Mouse (Mus musculus) lung, embryonic 15.5 days (tissue): ENCODE data around the gene Timd2. TPM values are rescaled to one million over a fixed set of nuclear protein-coding genes. Genes with fewer than 3 reads are reported as not detected.
"Not testable (repeated sequence)": the region's sequence is repeated elsewhere in the genome, so short reads cannot be mapped to it uniquely, and the experiment has no call there.

ENCODE experiments used
- ATAC-seq: fragments of 200-750 bp; cut with Nextera tagmentation; 2 replicates; pipeline ENCODE4 v1.8.0; 2017; ENCODE audit warnings: moderate number of reproducible peaks, borderline replicate concordance; ENCODE audit not compliant: low FRiP score, low TSS enrichment; ENCODE audit errors: extremely low read depth
- H3K27ac ChIP-seq: fragments of 300-500 bp; sonication (generic); 2 replicates; pipeline ENCODE4 v1.5.1; 2015; ENCODE audit warnings: moderate library complexity, mild to moderate bottlenecking, inconsistent platforms
- H3K27me3 ChIP-seq: fragments of 300-500 bp; sonication (generic); 2 replicates; pipeline ENCODE4 v1.6.1; 2015; ENCODE audit warnings: inconsistent platforms
- H3K36me3 ChIP-seq: fragments of 300-500 bp; sonication (generic); 2 replicates; pipeline ENCODE4 v1.6.1; 2015; ENCODE audit warnings: inconsistent platforms
- H3K4me1 ChIP-seq: fragments of 300-500 bp; sonication (generic); 2 replicates; pipeline ENCODE4 v1.6.1; 2015; ENCODE audit warnings: inconsistent platforms
- H3K4me2 ChIP-seq: fragments of 300-500 bp; sonication (generic); 2 replicates; pipeline ENCODE4 v1.6.1; 2015; ENCODE audit warnings: inconsistent platforms, mild to moderate bottlenecking, moderate library complexity
- H3K4me3 ChIP-seq: fragments of 300-500 bp; sonication (generic); 2 replicates; pipeline ENCODE4 v1.5.1; 2015; ENCODE audit warnings: mild to moderate bottlenecking, inconsistent platforms
- H3K9ac ChIP-seq: fragments of 300-500 bp; sonication (generic); 2 replicates; pipeline ENCODE4 v1.6.1; 2015; ENCODE audit warnings: inconsistent platforms
- H3K9me3 ChIP-seq: fragments of 300-500 bp; sonication (generic); 2 replicates; pipeline ENCODE4 v1.6.1; 2016; ENCODE audit warnings: inconsistent platforms
- WGBS: fragments of 180-500 bp; shearing (Covaris S2); methylation state at CpG from one replicate; pipeline ENCODE4 v1.1.7; 2015; 5-methylcytosine and 5-hydroxymethylcytosine counted together
- polyA plus RNA-seq: library from polyadenylated mRNA; unstranded; fragments of >200 nt; fragmentation: Nextera tagmentation; extraction: Ambion mirVana; gene quantifications from 2 replicates; pipeline ENCODE4 v1.2.1, GENCODE M21; 2015

Timd2 gene
- polyA plus RNA-seq, 1 experiment from 2014 or later = not detected

- H3K9ac ChIP-seq, H3K27ac ChIP-seq: not testable (repeated sequence)
Measured at GRCm38 (mm10) chr11:46649655-46650054, 57.2 kb downstream of the Timd2 start.

GRCm38 (mm10) chr11:46644824-46645223, 62.0 kb downstream of the Timd2 start:
- no peak overlapping the region for H3K9ac ChIP-seq
- no peaks in the 10 kb centered on the region for H3K27me3 ChIP-seq
- ATAC-seq = no peak
- no peaks in the 10 kb centered on the region for H3K36me3 ChIP-seq
- no peaks in the 10 kb centered on the region for H3K9me3 ChIP-seq
- no peaks in the 10 kb centered on the region for H3K4me1 ChIP-seq
- WGBS = 57% methylated on average over 1 of the region's 1 CpGs
- no peak overlapping the region for H3K4me2 ChIP-seq
- no peak overlapping the region for H3K4me3 ChIP-seq
- no peak overlapping the region for H3K27ac ChIP-seq

More at GRCm38 (mm10) chr11:46649655-46650054, 57.2 kb downstream of the Timd2 start:
- not testable (repeated sequence) for H3K9me3 ChIP-seq, H3K4me1 ChIP-seq, H3K4me3 ChIP-seq, H3K4me2 ChIP-seq, H3K27me3 ChIP-seq, H3K36me3 ChIP-seq, ATAC-seq
- 45% methylated on average over 3 of the region's 3 CpGs for WGBS

GRCm38 (mm10) chr11:46636568-46636967, 70.3 kb downstream of the Timd2 start:
- H3K9ac ChIP-seq = no peak overlapping the region
- no peaks in the 10 kb centered on the region for H3K4me1 ChIP-seq
- no peak overlapping the region for H3K4me3 ChIP-seq
- no peak overlapping the region for H3K27ac ChIP-seq
- no peaks in the 10 kb centered on the region for H3K27me3 ChIP-seq
- H3K9me3 ChIP-seq = no peaks in the 10 kb centered on the region
- H3K36me3 ChIP-seq = no peaks in the 10 kb centered on the region
- 77% methylated on average over 3 of the region's 3 CpGs for WGBS
- no peak overlapping the region for H3K4me2 ChIP-seq
- no peak for ATAC-seq

GRCm38 (mm10) chr11:46635516-46635915, 71.3 kb downstream of the Timd2 start:
- H3K9ac ChIP-seq, H3K4me2 ChIP-seq, H3K4me1 ChIP-seq, ATAC-seq, H3K4me3 ChIP-seq, H3K36me3 ChIP-seq, H3K27me3 ChIP-seq, H3K9me3 ChIP-seq, H3K27ac ChIP-seq: not testable (repeated sequence)
- 77% methylated on average over 4 of the region's 4 CpGs for WGBS

GRCm38 (mm10) chr11:46631635-46632034, 75.2 kb downstream of the Timd2 start:
- H3K9me3 ChIP-seq = no peaks in the 10 kb centered on the region
- H3K27ac ChIP-seq = no peak overlapping the region
- H3K4me2 ChIP-seq = no peak overlapping the region
- H3K36me3 ChIP-seq = no peaks in the 10 kb centered on the region
- H3K27me3 ChIP-seq = no peaks in the 10 kb centered on the region
- no peak for ATAC-seq
- no peak overlapping the region for H3K9ac ChIP-seq
- no peaks in the 10 kb centered on the region for H3K4me1 ChIP-seq
- 23% methylated on average over 3 of the region's 3 CpGs for WGBS
- H3K4me3 ChIP-seq = no peak overlapping the region

GRCm38 (mm10) chr11:46629211-46629795, 77.6 kb downstream of the Timd2 start, which contains the start of gene Dppa1:
TSS of gene Dppa1 (minus strand) at chr11:46629261.
- Histone ChIP-seq H3K27ac (no peak within 1 kb of the TSS), H3K27me3 (no peaks in the 10 kb centered on the region), H3K9me3 (no peaks in the 10 kb centered on the region), H3K4me2 (no peak within 1 kb of the TSS), H3K4me3 (no peak within 1 kb of the TSS), H3K4me1 (no peaks in the 10 kb centered on the region), H3K9ac (no peak within 1 kb of the TSS), H3K36me3 (no peaks in the 10 kb centered on the region)
- no peak for ATAC-seq
- 61% methylated on average over 2 of the region's 2 CpGs for WGBS

GRCm38 (mm10) chr11:46620414-46621168, 86.3 kb downstream of the Timd2 start:
- Histone ChIP-seq H3K9ac (no peak overlapping the region), H3K9me3 (no peaks in the 10 kb centered on the region), H3K4me1 (no peaks in the 10 kb centered on the region), H3K27me3 (no peaks in the 10 kb centered on the region), H3K4me2 (no peak overlapping the region), H3K27ac (no peak overlapping the region), H3K36me3 (no peaks in the 10 kb centered on the region), H3K4me3 (no peak overlapping the region)
- ATAC-seq = no peak
- WGBS = 56% methylated on average over 7 of the region's 7 CpGs

- Histone ChIP-seq H3K4me3 (no peak overlapping the region), H3K9ac (no peak overlapping the region), H3K4me2 (no peak overlapping the region), H3K27ac (no peak overlapping the region), H3K4me1 (no peaks in the 10 kb centered on the region), H3K36me3 (no peaks in the 10 kb centered on the region), H3K9me3 (no peaks in the 10 kb centered on the region), H3K27me3 (no peaks in the 10 kb centered on the region)
- no peak for ATAC-seq
- 85% methylated on average over 1 of the region's 1 CpGs for WGBS
Measured at GRCm38 (mm10) chr11:46619929-46620328, 86.9 kb downstream of the Timd2 start.

Other genes with a start within 250 kb of the Timd2 start
- gene Gm12169, start 182.8 kb downstream of the Timd2 start, polyA plus RNA-seq = not detected in 2 replicates
- not detected in 2 replicates for gene BC053393, start 135.5 kb downstream of the Timd2 start, polyA plus RNA-seq
- gene Dppa1, start 77.8 kb downstream of the Timd2 start, polyA plus RNA-seq = not detected in 2 replicates
- 2.5 and 2.7 TPM in 2 replicates for gene Havcr1, start 28.0 kb upstream of the Timd2 start, polyA plus RNA-seq
- gene Timd4, start 103.7 kb upstream of the Timd2 start, polyA plus RNA-seq = 0.14 TPM in 1 of 2 replicates, not detected in the other